Mouse (Mus musculus) heart, postnatal 0 days (tissue): ENCODE data around the gene Tmem35b. TPM values are rescaled to one million over a fixed set of nuclear protein-coding genes. Genes with fewer than 3 reads are reported as not detected.

Experiments used
- ATAC-seq: fragments of 200-750 bp; cut with Nextera tagmentation; 2 replicates; pipeline ENCODE4 v1.8.0; 2017; ENCODE audit warnings: low read depth, moderate number of reproducible peaks, moderate library complexity; ENCODE audit not compliant: insufficient read depth
- DNase-seq: peaks from one replicate; pipeline ENCODE4 v3.0.0-alpha.2; 2016; ENCODE audit warnings: low spot score
- H3K27ac ChIP-seq: fragments of 300-500 bp; sonication (generic); 2 replicates; pipeline ENCODE4 v1.5.1; 2014; ENCODE audit warnings: low read depth, mild to moderate bottlenecking
- H3K27me3 ChIP-seq: fragments of 300-500 bp; sonication (generic); 2 replicates; pipeline ENCODE4 v1.6.1; 2014; ENCODE audit warnings: low read length, mixed read lengths; ENCODE audit not compliant: control insufficient read depth, insufficient read depth
- H3K36me3 ChIP-seq: fragments of 300-500 bp; sonication (generic); replicated peaks from 2 replicates; pipeline ENCODE4 v1.6.1; 2014; ENCODE audit warnings: low read length, mixed read lengths; ENCODE audit not compliant: control insufficient read depth, insufficient read depth
- H3K4me1 ChIP-seq: fragments of 300-500 bp; sonication (generic); 2 replicates; pipeline ENCODE4 v1.6.1; 2014; ENCODE audit warnings: antibody characterized with exemption; ENCODE audit not compliant: control insufficient read depth, insufficient read depth
- H3K4me2 ChIP-seq: fragments of 300-500 bp; sonication (generic); 2 replicates; pipeline ENCODE4 v1.6.1; 2014; ENCODE audit warnings: low read depth, mild to moderate bottlenecking, low read length, moderate library complexity
- H3K4me3 ChIP-seq: fragments of 300-500 bp; sonication (generic); 2 replicates; pipeline ENCODE4 v1.5.1; 2014; ENCODE audit warnings: low read depth, low read length
- H3K9ac ChIP-seq: fragments of 300-500 bp; sonication (generic); replicated peaks from 2 replicates; pipeline ENCODE4 v1.6.1; 2014; ENCODE audit warnings: low read depth, low read length, mixed read lengths
- H3K9me3 ChIP-seq: fragments of 300-500 bp; sonication (generic); replicated peaks from 2 replicates; pipeline ENCODE4 v1.6.1; 2016; ENCODE audit warnings: low read length; ENCODE audit not compliant: control insufficient read depth
- CTCF ChIP-seq: IDR thresholded peaks from 2 replicates; pipeline ENCODE4 v1.5.1; 2016; ENCODE audit warnings: antibody characterized with exemption, control low read depth, low read depth
- EP300 ChIP-seq: IDR thresholded peaks from 2 replicates; pipeline ENCODE4 v1.6.1; 2016; ENCODE audit warnings: antibody characterized with exemption, low read depth
- WGBS: fragments of 180-500 bp; shearing (Covaris S2); extraction: QIAGEN DNeasy Blood & Tissue Kit; methylation state at CpG from one replicate; pipeline ENCODE4 v1.1.7; 2014; 5-methylcytosine and 5-hydroxymethylcytosine counted together
- polyA plus RNA-seq: library from polyadenylated mRNA; unstranded; fragments of >200 nt; fragmentation: Nextera tagmentation; extraction: Ambion mirVana; gene quantifications from 2 replicates; pipeline ENCODE4 v1.2.1, GENCODE M21; 2015
- total RNA-seq: library from RNA; depleted of rRNA; stranded (reverse); fragments of >200 nt; gene quantifications from 2 replicates; pipeline ENCODE4 v1.2.3, GENCODE M21; 2014; ENCODE audit warnings: low replicate concordance; rRNA removed

Tmem35b gene
- total and polyA plus RNA-seq, 2 experiments from 2014 or later = 8.2 to 9.1 TPM

DNA sequence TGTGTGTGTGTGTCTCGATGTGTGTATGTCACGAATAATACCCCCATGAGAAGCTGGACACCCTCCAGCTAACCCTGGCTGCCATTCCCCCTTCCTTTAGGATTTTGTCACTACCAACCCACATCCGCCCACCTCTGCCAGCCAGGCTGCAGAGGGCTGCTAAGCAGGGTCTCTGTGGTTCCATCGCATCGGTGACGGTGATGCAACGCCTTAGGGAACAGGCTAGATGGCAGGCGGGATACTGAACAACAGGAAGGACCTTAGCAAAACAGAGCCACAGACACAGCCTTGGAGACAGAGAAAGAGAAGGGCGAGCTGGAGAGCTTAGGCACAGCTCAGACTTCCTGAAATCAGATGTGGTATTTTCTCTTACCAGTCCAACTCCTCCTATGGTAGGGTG, 55.2 kb downstream of the Tmem35b start:
- H3K4me3 ChIP-seq = no peak overlapping the region
- H3K4me1 ChIP-seq = no peaks in the 10 kb centered on the region
- DNase-seq = no peak
- TF ChIP-seq CTCF (no peak), EP300 (no peak)
- no peak for ATAC-seq
- no peak overlapping the region for H3K27ac ChIP-seq
- no peaks in the 10 kb centered on the region for H3K9me3 ChIP-seq
- H3K36me3 ChIP-seq = no peaks in the 10 kb centered on the region
- H3K9ac ChIP-seq = no peak overlapping the region
- 41% methylated on average over 9 of the region's 9 CpGs for WGBS
- H3K4me2 ChIP-seq = no peak overlapping the region
- peaks cover 25% of the 10 kb centered on the region; the same call in 1 of the 2 replicates for H3K27me3 ChIP-seq

Other genes with a start within 250 kb of the Tmem35b start
- gene Zmym4, start 155.6 kb upstream of the Tmem35b start, total RNA-seq = 8.4 and 40.9 TPM in 2 replicates
- gene Zmym4, start 155.6 kb upstream of the Tmem35b start, polyA plus RNA-seq = 7.9 and 9.4 TPM in 2 replicates
- 106 and 126 TPM in 2 replicates for gene Sfpq, start 102.4 kb upstream of the Tmem35b start, total RNA-seq
- gene Sfpq, start 102.4 kb upstream of the Tmem35b start, polyA plus RNA-seq = 37.1 and 39.8 TPM in 2 replicates
- gene Zmym1, start 62.5 kb upstream of the Tmem35b start, total RNA-seq = 3.2 and 6.6 TPM in 2 replicates
- gene Zmym1, start 62.5 kb upstream of the Tmem35b start, polyA plus RNA-seq = 6.4 and 9.3 TPM in 2 replicates
- gene Zmym6, start 46.3 kb upstream of the Tmem35b start, total RNA-seq = 9.1 and 9.9 TPM in 2 replicates
- 7.0 and 7.8 TPM in 2 replicates for gene Zmym6, start 46.3 kb upstream of the Tmem35b start, polyA plus RNA-seq
- gene Dlgap3, start 45.5 kb downstream of the Tmem35b start, total RNA-seq = 0.15 and 0.57 TPM in 2 replicates
- gene Dlgap3, start 45.5 kb downstream of the Tmem35b start, polyA plus RNA-seq = 0.12 and 0.15 TPM in 2 replicates
- 58.4 and 58.6 TPM in 2 replicates for gene Smim12, start 120.1 kb downstream of the Tmem35b start, total RNA-seq
- gene Smim12, start 120.1 kb downstream of the Tmem35b start, polyA plus RNA-seq = 69.0 and 74.7 TPM in 2 replicates
- gene Gja4, start 190.3 kb downstream of the Tmem35b start, total RNA-seq = 38.4 and 45.0 TPM in 2 replicates
- gene Gja4, start 190.3 kb downstream of the Tmem35b start, polyA plus RNA-seq = 20.7 and 23.4 TPM in 2 replicates
- gene Gjb3, start 207.2 kb downstream of the Tmem35b start, total RNA-seq = not detected in 2 replicates
- gene Gjb3, start 207.2 kb downstream of the Tmem35b start, polyA plus RNA-seq = 0.16 and 0.18 TPM in 2 replicates
- not detected in 2 replicates for gene Gjb4, start 230.4 kb downstream of the Tmem35b start, total RNA-seq
- gene Gjb4, start 230.4 kb downstream of the Tmem35b start, polyA plus RNA-seq = not detected in 2 replicates
- gene Gjb5, start 234.5 kb downstream of the Tmem35b start, total RNA-seq = 1.7 and 2.7 TPM in 2 replicates
- 0.51 and 0.63 TPM in 2 replicates for gene Gjb5, start 234.5 kb downstream of the Tmem35b start, polyA plus RNA-seq